Mouse (Mus musculus): ENCODE measurements around the gene D730048I06Rik.

DNA sequence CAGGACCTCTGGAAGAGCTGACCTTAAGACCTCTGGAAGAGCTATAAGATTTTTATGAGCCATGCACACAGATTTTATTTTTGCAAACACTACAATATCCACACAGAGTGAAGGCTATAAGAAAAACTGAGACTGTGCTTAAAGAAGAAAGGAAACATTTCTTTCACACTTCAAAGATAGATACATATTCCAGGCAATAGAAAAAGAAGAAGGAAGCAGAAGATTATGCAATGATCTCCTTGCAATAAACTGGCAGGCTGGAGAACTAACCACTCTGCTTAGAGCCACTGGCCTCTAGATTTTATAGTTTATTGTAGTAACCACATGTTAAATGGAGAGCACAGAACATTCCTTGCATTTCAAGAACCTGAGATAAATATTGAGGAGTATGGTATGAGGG lies 33.1 kb downstream of the D730048I06Rik start:
- TF ChIP-seq CTCF (IDR thresholded peaks at IDR 0.05; ENCODE audit: low read depth) (no peak), EP300 (IDR thresholded peaks at IDR 0.05; ENCODE audit: low read depth) (no peak)

Measured in heart, postnatal 0 days (tissue).